Mouse (Mus musculus) forebrain, postnatal 0 days (tissue): Measurements from ENCODE around the gene Rag2. TPM values are rescaled to one million over a fixed set of nuclear protein-coding genes. Genes with fewer than 3 reads are reported as not detected.

Experiments used
- ATAC-seq: fragments of 200-750 bp; cut with Nextera tagmentation; 2 replicates; pipeline ENCODE4 v1.8.0; 2017; ENCODE audit warnings: mild to moderate bottlenecking, moderate library complexity
- DNase-seq: peaks from one replicate; pipeline ENCODE4 v3.0.0-alpha.2; 2015
- H3K27ac ChIP-seq: fragments of 300-500 bp; sonication (generic); 2 replicates; pipeline ENCODE4 v1.5.1; 2014; ENCODE audit warnings: low read depth, mild to moderate bottlenecking, antibody characterized with exemption, low read length, moderate library complexity, mixed read lengths
- H3K27me3 ChIP-seq: fragments of 300-500 bp; sonication (generic); 2 replicates; pipeline ENCODE4 v1.6.1; 2014; ENCODE audit warnings: mild to moderate bottlenecking, low read length, mixed read lengths; ENCODE audit not compliant: insufficient read depth
- H3K36me3 ChIP-seq: fragments of 300-500 bp; sonication (generic); 2 replicates; pipeline ENCODE4 v1.6.1; 2014; ENCODE audit warnings: mild to moderate bottlenecking, moderate library complexity; ENCODE audit not compliant: insufficient read depth
- H3K4me1 ChIP-seq: fragments of 300-500 bp; sonication (generic); 2 replicates; pipeline ENCODE4 v1.6.1; 2014; ENCODE audit warnings: antibody characterized with exemption; ENCODE audit not compliant: insufficient read depth
- H3K4me2 ChIP-seq: fragments of 300-500 bp; sonication (generic); 2 replicates; pipeline ENCODE4 v1.6.1; 2014; ENCODE audit warnings: low read depth, mild to moderate bottlenecking, moderate library complexity
- H3K4me3 ChIP-seq: fragments of 300-500 bp; sonication (generic); 2 replicates; pipeline ENCODE4 v1.5.1; 2014; ENCODE audit warnings: low read depth, low read length, mixed read lengths
- H3K9ac ChIP-seq: fragments of 300-500 bp; sonication (generic); 2 replicates; pipeline ENCODE4 v1.6.1; 2014; ENCODE audit warnings: mild to moderate bottlenecking
- H3K9me3 ChIP-seq: fragments of 300-500 bp; sonication (generic); 2 replicates; pipeline ENCODE4 v1.6.1; 2016; ENCODE audit warnings: low read length
- CTCF ChIP-seq: sonication (generic); IDR thresholded peaks from 2 replicates; pipeline ENCODE4 v1.5.1; 2016; ENCODE audit warnings: antibody characterized with exemption, control low read depth, low read depth
- WGBS: fragments of 180-500 bp; shearing (Covaris S2); extraction: QIAGEN DNeasy Blood & Tissue Kit; methylation state at CpG from one replicate; pipeline ENCODE4 v1.1.7; 2014; 5-methylcytosine and 5-hydroxymethylcytosine counted together
- polyA plus RNA-seq: library from polyadenylated mRNA; unstranded; fragments of >200 nt; fragmentation: Nextera tagmentation; extraction: Ambion mirVana; gene quantifications from 2 replicates; pipeline ENCODE4 v1.2.1, GENCODE M21; 2015
- total RNA-seq: library from RNA; depleted of rRNA; stranded (reverse); fragments of >200 nt; gene quantifications from 2 replicates; pipeline ENCODE4 v1.2.3, GENCODE M21; 2014

The Rag2 gene
- total and polyA plus RNA-seq, 2 experiments from 2014 or later = not detected

GRCm38 (mm10) chr2:101592023-101592841 lies 32.3 kb upstream of the Rag2 start:
- H3K9ac ChIP-seq = no peak overlapping the region
- no peak for DNase-seq
- 11% methylated on average over 10 of the region's 10 CpGs for WGBS
- H3K27me3 ChIP-seq = no peaks in the 10 kb centered on the region; the same call in 1 of the 2 replicates
- ATAC-seq = peak; percentile 78
- no peak overlapping the region for H3K27ac ChIP-seq
- no peak for TF ChIP-seq CTCF
- H3K4me1 ChIP-seq = no peaks in the 10 kb centered on the region
- H3K4me2 ChIP-seq = no peak overlapping the region
- no peaks in the 10 kb centered on the region for H3K36me3 ChIP-seq
- no peak overlapping the region for H3K4me3 ChIP-seq
- no peaks in the 10 kb centered on the region for H3K9me3 ChIP-seq

- DNase-seq (no peak), ATAC-seq (peak; percentile 42)
- no peaks in the 10 kb centered on the region; the same call in 1 of the 2 replicates for H3K27me3 ChIP-seq
- no peaks in the 10 kb centered on the region for H3K36me3 ChIP-seq
- 17% methylated on average over 8 of the region's 8 CpGs for WGBS
- no peak overlapping the region for H3K9ac ChIP-seq
- H3K27ac ChIP-seq = no peak overlapping the region
- H3K4me1 ChIP-seq = no peaks in the 10 kb centered on the region
- H3K4me3 ChIP-seq = no peak overlapping the region
- no peak overlapping the region for H3K4me2 ChIP-seq
- H3K9me3 ChIP-seq = no peaks in the 10 kb centered on the region
- no peak for TF ChIP-seq CTCF
Observed at GRCm38 (mm10) chr2:101592886-101593285, 31.6 kb upstream of the Rag2 start.

DNA sequence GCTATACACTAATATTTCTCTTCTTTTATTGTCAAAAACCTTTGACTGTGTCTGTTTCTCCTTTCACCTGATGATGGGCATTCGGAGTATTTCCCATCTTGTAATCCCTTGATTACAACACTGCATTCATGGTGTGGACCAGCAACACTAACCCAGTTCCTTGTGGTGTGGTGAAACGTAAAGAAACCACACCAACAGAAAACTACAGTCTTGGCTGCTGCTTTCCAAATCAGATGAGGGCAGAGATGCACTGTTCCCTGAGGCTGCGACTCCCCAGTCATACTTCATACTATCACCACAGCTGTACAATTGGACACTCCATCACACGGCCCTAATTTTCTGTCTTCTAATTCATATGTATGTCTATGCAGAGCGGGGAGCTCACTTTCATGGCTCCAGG lies 29.8 kb upstream of the Rag2 start:
- Histone ChIP-seq H3K27ac (no peak overlapping the region), H3K4me2 (no peak overlapping the region), H3K9me3 (no peaks in the 10 kb centered on the region), H3K36me3 (no peaks in the 10 kb centered on the region), H3K9ac (no peak overlapping the region), H3K4me3 (no peak overlapping the region), H3K27me3 (no peaks in the 10 kb centered on the region; the same call in 1 of the 2 replicates), H3K4me1 (0 out of 2 replicates have a peak, but pooled peaks cover 9% of the 10 kb centered on the region)
- no peak for ATAC-seq
- no peak for TF ChIP-seq CTCF
- no peak for DNase-seq
- WGBS = 90% methylated on average over 5 of the region's 5 CpGs

- no peak overlapping the region for H3K27ac ChIP-seq
- H3K36me3 ChIP-seq = no peaks in the 10 kb centered on the region
- peak; percentile 49 for TF ChIP-seq CTCF
- no peak overlapping the region for H3K4me2 ChIP-seq
- DNase-seq (no peak), ATAC-seq (no peak)
- H3K9ac ChIP-seq = no peak overlapping the region
- H3K9me3 ChIP-seq = no peaks in the 10 kb centered on the region
- no peaks in the 10 kb centered on the region; the same call in 1 of the 2 replicates for H3K27me3 ChIP-seq
- no peak overlapping the region for H3K4me3 ChIP-seq
- 0 out of 2 replicates have a peak, but pooled peaks cover 9% of the 10 kb centered on the region for H3K4me1 ChIP-seq
Observed at GRCm38 (mm10) chr2:101597186-101597585, 27.3 kb upstream of the Rag2 start.

DNA sequence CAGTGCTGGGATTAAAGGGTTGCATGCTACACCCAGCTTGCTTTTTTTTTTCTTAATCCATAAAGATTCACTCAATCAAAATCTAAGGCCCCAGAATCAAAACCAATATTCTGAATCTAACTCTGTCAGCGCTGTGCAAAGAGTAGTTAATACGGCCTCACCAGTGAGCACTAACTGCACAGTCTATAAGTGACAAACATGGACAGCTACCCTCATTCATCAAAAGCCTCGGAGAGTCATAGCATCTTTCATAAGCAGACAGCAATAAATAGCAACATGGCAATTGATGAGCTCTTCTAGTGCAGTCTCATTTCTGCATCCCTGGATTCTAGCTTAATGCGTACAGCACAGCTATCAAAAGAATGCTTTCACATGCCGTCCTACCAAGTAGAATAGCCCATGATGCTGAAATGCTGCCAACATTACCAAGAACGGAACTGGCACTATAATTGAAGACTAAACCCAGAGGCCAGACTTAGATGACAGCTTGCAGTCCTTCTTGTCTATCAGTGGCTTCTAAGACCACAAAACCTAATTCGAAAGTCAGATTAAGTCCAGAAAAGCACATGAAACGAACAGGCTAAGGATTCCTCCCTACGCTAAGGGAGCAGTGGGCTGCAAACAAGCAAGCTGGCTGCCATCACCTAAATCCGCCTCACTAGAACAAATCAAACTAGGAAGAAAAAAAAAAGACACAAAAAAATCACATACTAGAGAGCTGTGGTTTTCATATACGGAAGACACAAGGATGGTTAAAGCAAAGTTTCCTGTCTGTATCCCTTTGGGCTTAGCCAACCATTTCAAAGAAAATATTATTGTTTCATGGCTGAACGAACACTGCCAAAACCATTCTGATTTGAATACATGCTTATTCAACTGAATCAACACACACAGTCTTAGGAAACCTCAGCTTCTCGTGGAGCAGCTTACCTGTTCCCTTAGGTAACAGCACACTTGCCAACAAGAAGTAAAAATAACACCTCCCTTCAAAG lies 26.0 kb upstream of the Rag2 start:
- no peaks in the 10 kb centered on the region for H3K9me3 ChIP-seq
- H3K36me3 ChIP-seq = no peaks in the 10 kb centered on the region
- 0 out of 2 replicates have a peak, but pooled peaks cover 9% of the 10 kb centered on the region for H3K4me1 ChIP-seq
- H3K27me3 ChIP-seq = no peaks in the 10 kb centered on the region
- ATAC-seq (peak; percentile 34), DNase-seq (peak; percentile 63)
- H3K4me2 ChIP-seq = peak overlapping the region; percentile 31
- no peak for TF ChIP-seq CTCF
- H3K4me3 ChIP-seq = no peak overlapping the region
- H3K9ac ChIP-seq = no peak overlapping the region
- WGBS = 24% methylated on average over 13 of the region's 13 CpGs
- H3K27ac ChIP-seq = peak overlapping the region; percentile 22; the same call in 1 of the 2 replicates

DNA sequence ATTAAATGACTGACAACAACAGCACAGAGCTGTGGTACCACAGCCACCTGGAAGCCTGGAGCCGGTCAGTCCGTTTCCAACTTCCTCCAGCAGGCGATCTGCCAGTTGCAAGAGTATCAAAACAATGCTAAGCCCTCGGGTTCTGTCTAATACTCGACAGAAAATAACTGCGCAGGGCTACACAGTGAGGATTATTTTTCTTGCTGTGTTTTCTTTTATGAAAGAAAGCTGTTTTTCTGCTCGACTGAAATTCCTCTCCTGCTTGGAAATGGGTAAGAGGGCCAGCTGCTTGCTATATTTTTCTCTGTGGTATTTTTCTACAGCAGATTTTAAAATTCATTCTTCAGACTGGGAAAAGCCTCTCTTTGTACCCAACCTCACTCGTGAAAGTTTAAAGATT lies 23.8 kb upstream of the Rag2 start:
- Histone ChIP-seq H3K4me1 (0 out of 2 replicates have a peak, but pooled peaks cover 9% of the 10 kb centered on the region), H3K36me3 (no peaks in the 10 kb centered on the region), H3K27me3 (no peaks in the 10 kb centered on the region), H3K4me2 (peak overlapping the region; percentile 5; the same call in 1 of the 2 replicates), H3K4me3 (no peak overlapping the region), H3K9me3 (no peaks in the 10 kb centered on the region), H3K9ac (no peak overlapping the region), H3K27ac (peak overlapping the region; percentile 73)
- WGBS = 6% methylated on average over 8 of the region's 8 CpGs
- DNase-seq (peak; percentile 60), ATAC-seq (peak; percentile 56)
- peak; percentile 13; the same call in 1 of the 2 replicates for TF ChIP-seq CTCF
